Mouse (Mus musculus) CH12.LX (cell line): ENCODE results near the gene Nup62cl. TPM values are rescaled to one million over a fixed set of nuclear protein-coding genes. Genes with fewer than 3 reads are reported as not detected.
A peak's percentile ranks its signal among the peaks of the same experiment; 100 is the strongest.

Source experiments
- DNase-seq: peaks from one replicate; pipeline ENCODE4 v3.0.0-alpha.2; 2013; ENCODE audit errors: extremely low read depth
- H3K27ac ChIP-seq: 2 replicates; pipeline ENCODE4 v1.5.1; 2012; ENCODE audit warnings: low read depth, mild to moderate bottlenecking, control low read depth, moderate library complexity; ENCODE audit not compliant: insufficient read depth
- H3K27me3 ChIP-seq: replicated peaks from 2 replicates; pipeline ENCODE3; 2012; ENCODE audit warnings: inconsistent platforms
- H3K36me3 ChIP-seq, 2 experiments: replicated peaks in 1 of 2; 2 replicates each; pipeline versions ENCODE3 to v1.6.1; 2012; ENCODE audit warnings: inconsistent platforms in 1 of 2, low read length in 1 of 2, mild to moderate bottlenecking in 1 of 2, mixed read lengths in 1 of 2, moderate library complexity in 1 of 2; ENCODE audit not compliant: control insufficient read depth in 1 of 2, insufficient read depth in 1 of 2
- H3K4me1 ChIP-seq, 2 experiments: 2 replicates each; pipeline ENCODE4 v1.6.1; 2012; ENCODE audit warnings: inconsistent platforms in 1 of 2, moderate library complexity in 1 of 2; ENCODE audit not compliant: insufficient read depth in 2 of 2, control insufficient read depth in 1 of 2
- H3K4me2 ChIP-seq: 2 replicates; pipeline ENCODE4 v1.6.1; 2012; ENCODE audit warnings: low read depth, mild to moderate bottlenecking, control low read depth; ENCODE audit not compliant: poor library complexity, insufficient read depth, severe bottlenecking
- H3K4me3 ChIP-seq, 3 experiments: fragments of 150-350 bp in 1 of 3; sonication (generic) in 1 of 3; replicated peaks in 1 of 3; 2 replicates each; pipeline versions ENCODE3 to v1.5.1; 2011 to 2012; ENCODE audit warnings: low read depth in 2 of 3, low read length in 2 of 3, mild to moderate bottlenecking in 2 of 3, moderate library complexity in 2 of 3, control low read depth in 1 of 3, improper control_type of control experiment in 1 of 3, inconsistent platforms in 1 of 3, mixed read lengths in 1 of 3; ENCODE audit not compliant: poor library complexity in 1 of 3
- H3K79me2 ChIP-seq: replicated peaks from 2 replicates; pipeline ENCODE4 v1.6.1; 2012; ENCODE audit warnings: mild to moderate bottlenecking, moderate library complexity; ENCODE audit not compliant: control insufficient read depth, poor library complexity, insufficient read depth, severe bottlenecking; ENCODE audit errors: extremely low read depth
- H3K9ac ChIP-seq: 2 replicates; pipeline ENCODE4 v1.6.1; 2012; ENCODE audit warnings: low read depth, mild to moderate bottlenecking, control low read depth, moderate library complexity; ENCODE audit not compliant: insufficient read depth
- H3K9me3 ChIP-seq: replicated peaks from 2 replicates; pipeline ENCODE3; 2012; ENCODE audit warnings: low read length, inconsistent platforms, mixed read lengths
- BHLHE40 ChIP-seq: IDR thresholded peaks from 2 replicates; pipeline ENCODE4 v1.6.1; 2011; ENCODE audit warnings: mild to moderate bottlenecking, low read depth, low read length, improper control_type of control experiment
- CHD1 ChIP-seq: IDR thresholded peaks from 2 replicates; pipeline ENCODE4 v1.6.1; 2012; ENCODE audit warnings: low read depth, low read length, improper control_type of control experiment, inconsistent platforms
- CHD2 ChIP-seq: IDR thresholded peaks from 2 replicates; pipeline ENCODE4 v1.6.1; 2011; ENCODE audit warnings: low read length, improper control_type of control experiment
- CTCF ChIP-seq, 2 experiments: IDR thresholded peaks in 1 of 2; conservative IDR thresholded peaks in 1 of 2; 2 replicates each; pipeline ENCODE4 v1.5.1; 2011 to 2012; ENCODE audit warnings: low read depth in 2 of 2, low read length in 2 of 2, improper control_type of control experiment in 1 of 2, inconsistent platforms in 1 of 2, mild to moderate bottlenecking in 1 of 2, moderate library complexity in 1 of 2
- E2F4 ChIP-seq: IDR thresholded peaks from 2 replicates; pipeline ENCODE4 v1.6.1; 2011; ENCODE audit warnings: low read depth, low read length, improper control_type of control experiment; ENCODE audit not compliant: insufficient replicate concordance
- ELF1 ChIP-seq: IDR thresholded peaks from 2 replicates; pipeline ENCODE4 v1.6.1; 2014; ENCODE audit warnings: low read depth, mild to moderate bottlenecking, inconsistent platforms, low read length, improper control_type of control experiment
- ETS1 ChIP-seq: conservative IDR thresholded peaks from 2 replicates; pipeline ENCODE4 v1.6.1; 2012; ENCODE audit warnings: low read depth, mild to moderate bottlenecking, inconsistent platforms, low read length, improper control_type of control experiment, moderate library complexity
- GABPA ChIP-seq: IDR thresholded peaks from 2 replicates; pipeline ENCODE4 v1.6.1; 2012; ENCODE audit warnings: low read depth, low read length, improper control_type of control experiment, inconsistent platforms; ENCODE audit not compliant: insufficient replicate concordance
- HCFC1 ChIP-seq: IDR thresholded peaks from 2 replicates; pipeline ENCODE4 v1.6.1; 2012; ENCODE audit warnings: low read depth, mild to moderate bottlenecking, inconsistent platforms, low read length, improper control_type of control experiment
- IRF4 ChIP-seq: IDR thresholded peaks from 2 replicates; pipeline ENCODE4 v1.6.1; 2014; ENCODE audit warnings: low read depth, mild to moderate bottlenecking, inconsistent platforms, low read length, improper control_type of control experiment
- JUN ChIP-seq: IDR thresholded peaks from 2 replicates; pipeline ENCODE4 v1.6.1; 2011; ENCODE audit warnings: low read depth, mild to moderate bottlenecking, low read length, improper control_type of control experiment, moderate library complexity; ENCODE audit not compliant: insufficient read depth
- KAT2A ChIP-seq: IDR thresholded peaks from 2 replicates; pipeline ENCODE4 v1.6.1; 2012; ENCODE audit warnings: low read length, improper control_type of control experiment, inconsistent platforms; ENCODE audit not compliant: insufficient replicate concordance
- MAFK ChIP-seq: IDR thresholded peaks from 2 replicates; pipeline ENCODE4 v1.6.1; 2011; ENCODE audit warnings: low read length, improper control_type of control experiment; ENCODE audit not compliant: insufficient replicate concordance
- MAX ChIP-seq: IDR thresholded peaks from 2 replicates; pipeline ENCODE4 v1.6.1; 2011; ENCODE audit warnings: low read length, improper control_type of control experiment
- MAZ ChIP-seq: IDR thresholded peaks from 2 replicates; pipeline ENCODE4 v1.6.1; 2012; ENCODE audit warnings: low read depth, mild to moderate bottlenecking, inconsistent platforms, low read length, improper control_type of control experiment, moderate library complexity
- MEF2A ChIP-seq: IDR thresholded peaks from 2 replicates; pipeline ENCODE4 v1.6.1; 2014; ENCODE audit warnings: low read depth, mild to moderate bottlenecking, inconsistent platforms, low read length, improper control_type of control experiment, borderline replicate concordance
- MYC ChIP-seq: IDR thresholded peaks from 2 replicates; pipeline ENCODE4 v1.6.1; 2011; ENCODE audit warnings: low read depth, mild to moderate bottlenecking, improper control_type of control experiment, low read length
- NELFE ChIP-seq: IDR thresholded peaks from 2 replicates; pipeline ENCODE4 v1.6.1; 2011; ENCODE audit warnings: low read depth, low read length, improper control_type of control experiment
- NRF1 ChIP-seq: IDR thresholded peaks from 2 replicates; pipeline ENCODE4 v1.6.1; 2014; ENCODE audit warnings: low read depth, mild to moderate bottlenecking, inconsistent platforms, low read length, improper control_type of control experiment, moderate library complexity
- PAX5 ChIP-seq: IDR thresholded peaks from 2 replicates; pipeline ENCODE4 v1.6.1; 2012; ENCODE audit warnings: low read length, inconsistent platforms, mixed read lengths
- RCOR1 ChIP-seq: conservative IDR thresholded peaks from 2 replicates; pipeline ENCODE4 v1.6.1; 2012; ENCODE audit warnings: low read depth, mild to moderate bottlenecking, inconsistent platforms, low read length, improper control_type of control experiment
- SIN3A ChIP-seq: IDR thresholded peaks from 2 replicates; pipeline ENCODE4 v1.6.1; 2012; ENCODE audit warnings: low read length, improper control_type of control experiment, inconsistent platforms
- SMC3 ChIP-seq: IDR thresholded peaks from 2 replicates; pipeline ENCODE4 v1.6.1; 2011; ENCODE audit warnings: low read depth, low read length, improper control_type of control experiment
- TBP ChIP-seq: conservative IDR thresholded peaks from 2 replicates; pipeline ENCODE4 v1.6.1; 2011; ENCODE audit warnings: low read depth, low read length, improper control_type of control experiment
- TCF12 ChIP-seq: IDR thresholded peaks from 2 replicates; pipeline ENCODE4 v1.6.1; 2014; ENCODE audit warnings: low read depth, mild to moderate bottlenecking, inconsistent platforms, low read length, improper control_type of control experiment
- USF1 ChIP-seq: IDR thresholded peaks from 2 replicates; pipeline ENCODE4 v1.6.1; 2014; ENCODE audit warnings: low read depth, mild to moderate bottlenecking, inconsistent platforms, low read length, improper control_type of control experiment
- ZKSCAN1 ChIP-seq: IDR thresholded peaks from 2 replicates; pipeline ENCODE4 v1.6.1; 2012; ENCODE audit warnings: low read depth, inconsistent platforms, low read length, improper control_type of control experiment, borderline replicate concordance
- ZMIZ1 ChIP-seq: IDR thresholded peaks from 2 replicates; pipeline ENCODE4 v1.6.1; 2012; ENCODE audit warnings: low read depth, mild to moderate bottlenecking, inconsistent platforms, low read length, improper control_type of control experiment
- ZNF384 ChIP-seq: IDR thresholded peaks from 2 replicates; pipeline ENCODE4 v1.6.1; 2012; ENCODE audit warnings: low read depth, low read length, improper control_type of control experiment, inconsistent platforms
- dilution Hi-C: fragments of 300-500 bp; cut with MboI; formaldehyde crosslinking; loops from 2 replicates; pipeline ENCODE4 v1.14.3; 2020; ENCODE audit warnings: low sequenced_read_pairs; ENCODE audit not compliant: extremely low pct_unique_long_range_greater_than_20kb, extremely low pct_ligation_motif_present
- in situ Hi-C: fragments of 300-500 bp; cut with MboI; formaldehyde crosslinking; loops from 3 replicates; pipeline ENCODE4 v1.14.3; 2019; ENCODE audit warnings: low sequenced_read_pairs, low pct_ligation_motif_present, low pct_unique_long_range_greater_than_20kb, mixed read lengths
- polyA plus RNA-seq: library from polyadenylated mRNA; unstranded; fragments of >175 nt; gene quantifications from 2 replicates; pipeline ENCODE4 v1.2.1, GENCODE M21; 2012; ENCODE audit warnings: low read depth; ENCODE audit not compliant: insufficient read length
- total RNA-seq, 2 experiments: library from RNA; depleted of rRNA; stranded (reverse); fragments of 300-350 nt in 1 of 2; fragments of >200 nt in 1 of 2; gene quantifications; 2 replicates each; pipeline ENCODE4 v1.2.3; 2012 to 2014

Gene Nup62cl
- total RNA-seq (2012; rRNA removed) (29.3 and 41.8 TPM in 2 replicates), total RNA-seq (2014; rRNA removed) (15.1 and 17.0 TPM in 2 replicates), polyA plus RNA-seq (7.2 and 8.3 TPM in 2 replicates)

GRCm38 (mm10) chrX:140062135-140062975 lies at the start of gene Nup62cl, which contains the start of gene Pih1h3b:
TSS of gene Nup62cl (minus strand) at chrX:140062712.
TSS of gene Pih1h3b (plus strand) at chrX:140062879.
- H3K4me3 ChIP-seq: peak within 1 kb of the TSS; percentile 47 to 74 (median 53)
- no peak within 1 kb of the TSS for H3K27ac ChIP-seq
- H3K9ac ChIP-seq: peak within 1 kb of the TSS; percentile 44
- H3K36me3 ChIP-seq: no peaks in the 10 kb centered on the region
- H3K79me2 ChIP-seq: no peaks in the 10 kb centered on the region; the same call in 1 of the 2 replicates
- no peaks in the 10 kb centered on the region for H3K9me3 ChIP-seq
- DNase-seq: peak; percentile 52
- H3K4me1 ChIP-seq: peaks cover 2 to 7% of the 10 kb centered on the region in 2 experiments; a peak in 3 of 4 replicates
- in situ Hi-C loops (loop anchor here (25.0 kb wide), 1 partner anchor 100 kb away; no protein-coding TSS in a partner anchor), dilution Hi-C loops (no loop called here)
- TF ChIP-seq ZKSCAN1 (no peak), MAFK (no peak), ELF1 (no peak), ZNF384 (peak; percentile 46; the same call in 1 of the 2 replicates), USF1 (no peak), TCF12 (no peak; the same call in 1 of the 2 replicates), MAZ (no peak), HCFC1 (no peak), CTCF (conservative IDR thresholded peaks at IDR 0.05 in 1 of 2, IDR thresholded peaks at IDR 0.05 in 1 of 2; ENCODE audit: low read depth in 2 of 2, low read length in 2 of 2) (no peak), JUN (no peak), MAX (0 out of 2 replicates have a peak, but pooled peaks have one; percentile 33), CHD1 (no peak), GABPA (no peak), E2F4 (no peak), RCOR1 (no peak), IRF4 (no peak), MEF2A (peak; percentile 78), NELFE (no peak), NRF1 (no peak), PAX5 (no peak), MYC (no peak), SMC3 (no peak), KAT2A (no peak), SIN3A (peak; percentile 75), TBP (no peak), CHD2 (no peak), BHLHE40 (peak; percentile 26; the same call in 1 of the 2 replicates), ZMIZ1 (no peak), ETS1 (no peak)
- no peaks in the 10 kb centered on the region for H3K27me3 ChIP-seq
- H3K4me2 ChIP-seq: peak within 1 kb of the TSS; percentile 82
